Mouse (Mus musculus) olfactory bulb, adult 2 months (tissue): ENCODE results near the gene Rcvrn.
A peak's percentile ranks its signal among the peaks of the same experiment; 100 is the strongest.

Experiments
- CTCF ChIP-seq: fragments of 200-500 bp; IDR thresholded peaks from 2 replicates; pipeline ENCODE4 v1.5.1; 2012; ENCODE audit warnings: low read depth, mild to moderate bottlenecking, low read length, moderate library complexity; ENCODE audit not compliant: insufficient read depth
- POLR2A ChIP-seq: fragments of 200-500 bp; IDR thresholded peaks from 2 replicates; pipeline ENCODE4 v1.6.1; 2012; ENCODE audit warnings: mild to moderate bottlenecking, low read depth, low read length, moderate library complexity; ENCODE audit not compliant: insufficient read depth

DNA sequence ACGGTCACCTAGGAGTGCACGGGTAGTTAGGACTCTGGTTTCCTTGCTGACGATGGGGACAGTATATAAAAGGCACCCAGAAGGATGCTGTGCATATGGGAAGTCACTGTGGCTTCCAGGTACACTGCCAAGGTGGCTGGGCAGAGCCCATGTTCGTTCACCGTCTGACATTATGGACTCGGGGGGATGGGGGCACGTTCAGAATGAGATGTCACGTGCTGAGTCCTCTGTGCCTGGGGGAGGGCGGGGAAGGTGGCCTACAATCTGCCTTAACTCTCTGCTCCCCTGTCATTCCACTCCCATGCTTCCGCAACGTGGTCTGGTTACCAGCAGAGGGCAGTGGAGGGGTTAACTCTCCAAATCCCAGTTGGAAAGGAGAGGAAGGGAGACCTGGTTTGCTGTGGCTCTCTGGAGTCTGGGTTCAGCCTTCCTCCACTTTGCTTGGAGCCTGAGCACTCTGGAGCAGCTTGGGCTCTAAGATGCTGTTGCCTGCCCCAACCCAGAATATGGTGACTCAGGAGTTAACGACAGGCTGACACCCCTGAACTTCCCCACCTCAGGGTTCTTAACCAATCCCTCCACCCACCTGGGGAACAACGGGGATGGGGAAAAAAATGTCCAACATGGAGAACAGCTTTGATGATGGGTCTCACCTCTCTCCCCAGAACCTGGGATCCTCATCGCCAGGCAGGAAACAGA lies 42.8 kb upstream of the Rcvrn start:
- TF ChIP-seq CTCF = peak; percentile 37
- TF ChIP-seq POLR2A = no peak
